Mouse (Mus musculus): ENCODE measurements around the gene Cd70. TPM values are rescaled to one million over a fixed set of nuclear protein-coding genes. Genes with fewer than 3 reads are reported as not detected.
A peak's percentile ranks its signal among the peaks of the same experiment; 100 is the strongest.

Gene Cd70
- polyA plus RNA-seq, 1 experiment from 2014 or later = 0.11 TPM

DNA sequence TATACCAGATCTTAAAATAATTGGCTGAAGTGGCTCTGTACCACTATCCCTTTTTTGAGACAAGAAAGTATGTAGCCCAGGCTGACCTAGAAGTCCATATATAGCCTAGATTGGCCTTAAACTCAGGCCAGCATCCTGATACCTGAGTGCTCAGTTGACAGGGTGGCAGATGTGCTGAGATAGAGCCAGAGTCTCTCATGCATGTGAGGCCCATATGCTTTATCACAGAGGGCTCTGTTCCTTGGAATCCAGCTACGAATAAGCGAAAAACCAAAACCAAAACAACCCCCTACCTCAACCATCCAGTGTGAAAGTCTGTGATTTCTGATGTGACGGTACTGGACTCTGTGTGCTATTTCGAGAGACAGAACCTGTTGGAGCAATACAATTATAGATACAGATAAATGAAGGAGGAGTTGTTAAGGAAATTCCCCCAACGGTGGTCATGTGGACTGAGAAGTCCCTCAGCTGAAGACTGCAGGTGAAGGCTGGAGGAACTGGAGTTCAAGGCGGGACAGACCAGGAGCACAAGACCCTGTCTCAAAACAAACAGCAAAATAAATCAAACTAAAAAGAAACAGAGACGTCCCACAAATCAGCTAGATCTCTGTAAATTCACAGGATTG is 41.4 kb downstream of the Cd70 start:
- WGBS = 79% methylated on average over 7 of the region's 7 CpGs
- no peak overlapping the region for H3K9ac ChIP-seq (ENCODE audit: low read length)
- no peak for ATAC-seq (ENCODE audit: low FRiP score, low TSS enrichment)
- no peak for DNase-seq (ENCODE audit: low spot score)
- no peaks in the 10 kb centered on the region for H3K36me3 ChIP-seq (ENCODE audit: control insufficient read depth, insufficient read depth, low read length)
- no peaks in the 10 kb centered on the region for H3K27me3 ChIP-seq (ENCODE audit: control insufficient read depth, insufficient read depth, low read length)
- H3K9me3 ChIP-seq (ENCODE audit: control insufficient read depth, low read length) = no peaks in the 10 kb centered on the region
- H3K27ac ChIP-seq (replicated peaks) = no peak overlapping the region
- no peak overlapping the region for H3K4me2 ChIP-seq (replicated peaks; ENCODE audit: low read depth)
- no peaks in the 10 kb centered on the region for H3K4me1 ChIP-seq (replicated peaks; ENCODE audit: control insufficient read depth, insufficient read depth)
- TF ChIP-seq CTCF (IDR thresholded peaks at IDR 0.05; ENCODE audit: low read depth) (no peak), EP300 (optimal IDR thresholded peaks at IDR 0.05) (no peak)
- no peak overlapping the region for H3K4me3 ChIP-seq (ENCODE audit: low read depth, low read length)

DNA sequence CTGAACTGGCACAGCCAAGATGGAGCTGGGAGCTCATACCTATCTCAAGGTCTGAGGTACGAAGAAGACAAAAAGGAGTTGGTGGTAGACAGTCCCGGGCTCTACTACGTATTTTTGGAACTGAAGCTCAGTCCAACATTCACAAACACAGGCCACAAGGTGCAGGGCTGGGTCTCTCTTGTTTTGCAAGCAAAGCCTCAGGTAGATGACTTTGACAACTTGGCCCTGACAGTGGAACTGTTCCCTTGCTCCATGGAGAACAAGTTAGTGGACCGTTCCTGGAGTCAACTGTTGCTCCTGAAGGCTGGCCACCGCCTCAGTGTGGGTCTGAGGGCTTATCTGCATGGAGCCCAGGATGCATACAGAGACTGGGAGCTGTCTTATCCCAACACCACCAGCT is 42.5 kb downstream of the Cd70 start:
- H3K27me3 ChIP-seq (ENCODE audit: control insufficient read depth, insufficient read depth, low read length) = no peaks in the 10 kb centered on the region
- no peak overlapping the region for H3K9ac ChIP-seq (ENCODE audit: low read length)
- no peaks in the 10 kb centered on the region for H3K36me3 ChIP-seq (ENCODE audit: control insufficient read depth, insufficient read depth, low read length)
- no peak overlapping the region for H3K4me3 ChIP-seq (ENCODE audit: low read depth, low read length)
- DNase-seq (ENCODE audit: low spot score) = no peak
- no peak for TF ChIP-seq CTCF (IDR thresholded peaks at IDR 0.05; ENCODE audit: low read depth)
- TF ChIP-seq EP300 (optimal IDR thresholded peaks at IDR 0.05) = no peak
- no peak for ATAC-seq (ENCODE audit: low FRiP score, low TSS enrichment)
- no peak overlapping the region for H3K4me2 ChIP-seq (replicated peaks; ENCODE audit: low read depth)
- H3K27ac ChIP-seq (replicated peaks) = no peak overlapping the region
- 88% methylated on average over 5 of the region's 5 CpGs for WGBS
- no peaks in the 10 kb centered on the region for H3K4me1 ChIP-seq (replicated peaks; ENCODE audit: control insufficient read depth, insufficient read depth)
- no peaks in the 10 kb centered on the region for H3K9me3 ChIP-seq (ENCODE audit: control insufficient read depth, low read length)

DNA sequence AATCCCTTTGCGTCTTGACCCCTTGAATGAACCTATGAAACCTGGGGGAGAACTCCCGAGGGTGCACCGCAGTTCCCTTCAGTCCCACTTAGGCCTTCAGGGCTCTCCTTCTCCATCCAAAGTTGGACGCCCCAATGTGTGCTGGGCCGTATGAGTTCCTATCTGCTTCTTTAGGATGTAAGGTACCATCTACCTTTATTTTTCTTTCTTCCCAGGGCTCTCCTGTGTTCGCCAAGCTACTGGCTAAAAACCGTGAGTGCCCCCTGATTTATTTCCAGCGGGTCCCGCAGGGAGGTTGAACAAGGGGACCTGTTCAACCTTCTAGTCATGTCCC is 43.6 kb downstream of the Cd70 start:
- Histone ChIP-seq H3K4me2 (replicated peaks; ENCODE audit: low read depth) (peak overlapping the region; percentile 91), H3K36me3 (ENCODE audit: control insufficient read depth, insufficient read depth, low read length) (no peaks in the 10 kb centered on the region), H3K27me3 (ENCODE audit: control insufficient read depth, insufficient read depth, low read length) (no peaks in the 10 kb centered on the region), H3K4me1 (replicated peaks; ENCODE audit: control insufficient read depth, insufficient read depth) (no peaks in the 10 kb centered on the region), H3K27ac (replicated peaks) (no peak overlapping the region), H3K9me3 (ENCODE audit: control insufficient read depth, low read length) (no peaks in the 10 kb centered on the region), H3K9ac (ENCODE audit: low read length) (peak overlapping the region; percentile 60; the same call in 1 of the 2 replicates), H3K4me3 (ENCODE audit: low read depth, low read length) (peak overlapping the region; percentile 59)
- no peak for ATAC-seq (ENCODE audit: low FRiP score, low TSS enrichment)
- DNase-seq (ENCODE audit: low spot score) = no peak
- no peak for TF ChIP-seq CTCF (IDR thresholded peaks at IDR 0.05; ENCODE audit: low read depth)
- no peak for TF ChIP-seq EP300 (optimal IDR thresholded peaks at IDR 0.05)
- 16% methylated on average over 9 of the region's 9 CpGs for WGBS

DNA sequence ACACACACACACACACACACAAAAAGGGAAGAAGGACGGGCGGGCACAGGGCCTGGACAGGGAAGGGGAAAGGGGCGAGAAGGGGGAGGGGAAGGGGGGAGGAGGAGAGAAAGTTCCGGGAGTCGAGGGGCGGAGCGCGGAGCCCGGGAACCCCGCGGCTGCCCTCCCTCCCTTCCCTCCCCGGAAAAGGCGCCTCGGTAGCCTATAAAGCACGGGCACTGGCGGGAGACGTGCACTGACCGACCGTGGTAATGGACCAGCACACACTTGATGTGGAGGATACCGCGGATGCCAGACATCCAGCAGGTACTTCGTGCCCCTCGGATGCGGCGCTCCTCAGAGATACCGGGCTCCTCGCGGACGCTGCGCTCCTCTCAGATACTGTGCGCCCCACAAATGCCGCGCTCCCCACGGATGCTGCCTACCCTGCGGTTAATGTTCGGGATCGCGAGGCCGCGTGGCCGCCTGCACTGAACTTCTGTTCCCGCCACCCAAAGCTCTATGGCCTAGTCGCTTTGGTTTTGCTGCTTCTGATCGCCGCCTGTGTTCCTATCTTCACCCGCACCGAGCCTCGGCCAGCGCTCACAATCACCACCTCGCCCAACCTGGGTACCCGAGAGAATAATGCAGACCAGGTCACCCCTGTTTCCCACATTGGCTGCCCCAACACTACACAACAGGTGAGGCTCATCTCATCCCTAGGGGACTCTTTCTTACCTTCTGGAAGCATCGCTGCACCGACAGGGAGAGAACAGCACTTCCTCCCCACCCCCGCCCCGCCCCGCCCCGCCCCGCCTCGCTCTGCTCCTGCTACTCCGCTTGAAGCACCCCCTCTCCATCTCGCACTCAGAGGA is 44.2 kb downstream of the Cd70 start, which contains the start of gene Tnfsf9:
Tnfsf9 (plus strand) TSS at position 145 of the 854 bp plus-strand sequence.
- H3K27me3 ChIP-seq (ENCODE audit: control insufficient read depth, insufficient read depth, low read length) = no peaks in the 10 kb centered on the region
- peak; percentile 71 for DNase-seq (ENCODE audit: low spot score)
- peak within 1 kb of the TSS; percentile 18; the same call in 1 of the 2 replicates for H3K27ac ChIP-seq (replicated peaks)
- H3K4me2 ChIP-seq (replicated peaks; ENCODE audit: low read depth) = peak within 1 kb of the TSS; percentile 91
- no peaks in the 10 kb centered on the region for H3K9me3 ChIP-seq (ENCODE audit: control insufficient read depth, low read length)
- ATAC-seq (ENCODE audit: low FRiP score, low TSS enrichment) = peak; percentile 78
- TF ChIP-seq EP300 (optimal IDR thresholded peaks at IDR 0.05) = no peak
- TF ChIP-seq CTCF (IDR thresholded peaks at IDR 0.05; ENCODE audit: low read depth) = no peak
- no peaks in the 10 kb centered on the region for H3K36me3 ChIP-seq (ENCODE audit: control insufficient read depth, insufficient read depth, low read length)
- WGBS = under 1% methylated on average over 54 of the region's 61 CpGs
- H3K4me1 ChIP-seq (replicated peaks; ENCODE audit: control insufficient read depth, insufficient read depth) = no peaks in the 10 kb centered on the region
- H3K9ac ChIP-seq (ENCODE audit: low read length) = peak within 1 kb of the TSS; percentile 60
- peak within 1 kb of the TSS; percentile 59 for H3K4me3 ChIP-seq (ENCODE audit: low read depth, low read length)

DNA sequence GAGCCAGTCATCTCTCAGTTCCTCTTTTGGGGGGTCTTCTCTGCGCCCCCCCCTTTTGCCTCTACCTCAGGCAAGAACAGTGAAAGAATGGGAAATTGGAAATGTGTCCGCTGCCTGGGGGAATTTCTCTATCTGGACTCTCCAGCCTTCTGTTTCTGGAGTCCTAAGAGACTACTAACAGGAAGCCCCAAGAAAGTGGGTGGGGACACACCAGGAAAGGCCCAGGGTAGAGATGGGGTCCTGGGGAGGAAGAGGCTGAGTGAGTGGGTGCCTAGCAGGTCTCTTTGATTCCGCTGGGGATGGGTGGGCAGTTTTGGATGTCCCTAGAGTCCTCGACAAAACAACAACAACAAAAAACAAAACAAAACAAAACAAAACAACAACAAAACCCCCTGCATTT is 45.1 kb downstream of the Cd70 start:
- TF ChIP-seq EP300 (optimal IDR thresholded peaks at IDR 0.05) = no peak
- TF ChIP-seq CTCF (IDR thresholded peaks at IDR 0.05; ENCODE audit: low read depth) = no peak
- no peaks in the 10 kb centered on the region for H3K36me3 ChIP-seq (ENCODE audit: control insufficient read depth, insufficient read depth, low read length)
- H3K4me1 ChIP-seq (replicated peaks; ENCODE audit: control insufficient read depth, insufficient read depth) = no peaks in the 10 kb centered on the region
- 51% methylated on average over 4 of the region's 4 CpGs for WGBS
- H3K9me3 ChIP-seq (ENCODE audit: control insufficient read depth, low read length) = no peaks in the 10 kb centered on the region
- H3K27me3 ChIP-seq (ENCODE audit: control insufficient read depth, insufficient read depth, low read length) = no peaks in the 10 kb centered on the region
- no peak overlapping the region for H3K9ac ChIP-seq (ENCODE audit: low read length)
- no peak for ATAC-seq (ENCODE audit: low FRiP score, low TSS enrichment)
- peak overlapping the region; percentile 91 for H3K4me2 ChIP-seq (replicated peaks; ENCODE audit: low read depth)
- H3K27ac ChIP-seq (replicated peaks) = no peak overlapping the region
- H3K4me3 ChIP-seq (ENCODE audit: low read depth, low read length) = peak overlapping the region; percentile 59
- DNase-seq (ENCODE audit: low spot score) = no peak

DNA sequence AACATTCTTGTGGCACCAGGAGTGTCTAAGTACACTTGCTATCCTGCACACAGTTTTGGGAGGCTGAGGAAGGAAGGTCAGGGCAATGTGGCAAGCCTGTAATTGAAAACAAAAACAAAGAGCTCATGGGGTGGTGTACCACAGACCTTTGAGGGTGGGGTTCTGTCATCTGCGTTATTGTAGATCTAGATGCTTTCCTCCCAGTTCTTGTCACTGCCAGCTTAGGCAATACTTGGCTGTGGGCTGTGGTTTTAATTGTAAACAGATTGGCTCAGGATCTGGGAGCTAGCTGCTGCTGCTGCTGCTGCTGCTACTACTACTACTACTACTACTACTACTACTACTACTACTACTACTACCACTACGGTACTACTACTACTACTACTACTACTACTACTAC is 47.3 kb downstream of the Cd70 start:
- Histone ChIP-seq H3K4me1 (replicated peaks; ENCODE audit: control insufficient read depth, insufficient read depth) (no peaks in the 10 kb centered on the region), H3K27ac (replicated peaks) (no peak overlapping the region), H3K4me2 (replicated peaks; ENCODE audit: low read depth) (no peak overlapping the region), H3K36me3 (ENCODE audit: control insufficient read depth, insufficient read depth, low read length) (no peaks in the 10 kb centered on the region), H3K4me3 (ENCODE audit: low read depth, low read length) (no peak overlapping the region), H3K9ac (ENCODE audit: low read length) (no peak overlapping the region), H3K27me3 (ENCODE audit: control insufficient read depth, insufficient read depth, low read length) (no peaks in the 10 kb centered on the region), H3K9me3 (ENCODE audit: control insufficient read depth, low read length) (no peaks in the 10 kb centered on the region)
- TF ChIP-seq CTCF (IDR thresholded peaks at IDR 0.05; ENCODE audit: low read depth) = no peak
- WGBS = 86% methylated on average over 2 of the region's 2 CpGs
- ATAC-seq (ENCODE audit: low FRiP score, low TSS enrichment) = no peak
- no peak for DNase-seq (ENCODE audit: low spot score)
